Mouse (Mus musculus) urinary bladder, adult 18-20 months (tissue): Measurements from ENCODE around the gene Gm20920.
"Not testable (repeated sequence)": the region's sequence is repeated elsewhere in the genome, so short reads cannot be mapped to it uniquely, and the experiment has no call there.

Source experiments
- DNase-seq, 2 experiments: peaks; one replicate each; pipeline ENCODE4 v3.0.0; 2022; ENCODE audit warnings: low spot score in 2 of 2, mixed read lengths in 2 of 2

The Gm20920 gene

DNA sequence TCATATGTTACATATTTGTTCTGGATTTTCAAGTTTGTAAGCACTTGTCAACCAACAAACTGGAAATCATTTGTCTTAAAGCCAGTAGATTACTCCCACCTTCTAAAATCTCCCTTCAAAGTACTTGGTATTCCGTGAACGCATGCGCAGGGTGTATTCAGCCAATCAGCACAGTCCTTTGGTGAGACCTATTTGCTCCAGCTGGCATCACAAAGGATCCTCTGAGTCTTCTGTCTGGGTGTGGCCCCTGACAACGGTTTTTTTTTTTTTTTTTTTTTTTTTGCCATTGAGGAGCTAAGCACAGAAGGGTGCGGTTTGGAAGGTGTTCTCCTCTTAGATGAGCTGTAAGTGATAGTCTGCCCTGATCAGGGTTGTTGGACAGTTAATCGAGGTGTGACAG, at the start of gene Gm20920:
Gm20920 (plus strand) TSS at position 301 of the 400 bp plus-strand sequence.
- not testable (repeated sequence) for DNase-seq
